Mouse (Mus musculus) heart, postnatal 25 days (tissue): ENCODE data around the gene Rhoh. TPM values are rescaled to one million over a fixed set of nuclear protein-coding genes. Genes with fewer than 3 reads are reported as not detected.
A peak's percentile ranks its signal among the peaks of the same experiment; 100 is the strongest.

Experiments
- DNase-seq: peaks from one replicate; pipeline ENCODE4 v3.0.0; 2022; ENCODE audit warnings: low spot score
- intact Hi-C: fragments of 180-260 bp; cut with DNase I; formaldehyde crosslinking; loops from one replicate; pipeline ENCODE4 v1.15.1; 2025
- total RNA-seq, 2 experiments: library from RNA; stranded (reverse); gene quantifications; 2 replicates each; pipeline ENCODE4 v1.2.3; 2021

Rhoh gene
- total RNA-seq, 2 experiments from 2014 or later: 0.42 to 0.87 TPM

DNA sequence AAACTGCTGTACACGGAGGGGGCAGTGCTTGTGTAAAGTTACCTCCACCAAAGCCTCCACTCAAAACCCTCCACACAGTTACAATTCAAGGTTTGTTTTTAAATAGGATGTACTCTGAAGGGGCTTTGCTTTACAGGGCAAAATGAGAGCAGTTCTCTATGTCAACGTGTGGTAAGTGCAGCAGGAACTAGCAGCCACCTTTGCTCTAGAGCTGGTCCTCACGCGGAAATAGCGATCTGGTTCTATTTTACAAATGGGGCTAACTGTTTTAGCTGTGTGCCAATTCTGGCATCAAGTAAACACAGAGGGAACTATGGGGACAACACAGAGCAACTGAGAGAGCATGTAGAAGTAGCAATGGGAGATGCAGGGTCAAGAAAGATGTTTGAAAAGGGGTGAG is 27.1 kb downstream of the Rhoh start:
- intact Hi-C loops: no loop called here
- no peak for DNase-seq

DNA sequence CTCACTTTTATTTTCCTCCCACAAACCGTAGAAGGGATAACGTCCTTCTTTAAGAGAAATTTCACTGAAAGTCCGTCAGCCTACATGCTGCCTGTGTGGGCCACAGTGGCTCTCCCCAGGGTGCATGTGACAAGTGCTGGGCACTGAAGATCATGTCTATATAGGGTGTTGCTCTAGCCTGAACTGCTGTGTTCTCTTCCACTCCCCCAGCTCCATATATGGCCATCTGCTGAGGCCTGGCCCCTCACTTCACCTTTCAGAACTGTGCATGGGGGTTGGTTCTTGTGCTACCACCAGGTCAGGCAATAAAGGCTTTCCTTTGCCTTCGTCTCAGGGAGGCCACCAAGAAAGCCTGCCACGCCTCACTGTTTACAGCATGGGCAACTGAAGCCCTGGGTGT is 28.0 kb downstream of the Rhoh start:
- no peak for DNase-seq

DNA sequence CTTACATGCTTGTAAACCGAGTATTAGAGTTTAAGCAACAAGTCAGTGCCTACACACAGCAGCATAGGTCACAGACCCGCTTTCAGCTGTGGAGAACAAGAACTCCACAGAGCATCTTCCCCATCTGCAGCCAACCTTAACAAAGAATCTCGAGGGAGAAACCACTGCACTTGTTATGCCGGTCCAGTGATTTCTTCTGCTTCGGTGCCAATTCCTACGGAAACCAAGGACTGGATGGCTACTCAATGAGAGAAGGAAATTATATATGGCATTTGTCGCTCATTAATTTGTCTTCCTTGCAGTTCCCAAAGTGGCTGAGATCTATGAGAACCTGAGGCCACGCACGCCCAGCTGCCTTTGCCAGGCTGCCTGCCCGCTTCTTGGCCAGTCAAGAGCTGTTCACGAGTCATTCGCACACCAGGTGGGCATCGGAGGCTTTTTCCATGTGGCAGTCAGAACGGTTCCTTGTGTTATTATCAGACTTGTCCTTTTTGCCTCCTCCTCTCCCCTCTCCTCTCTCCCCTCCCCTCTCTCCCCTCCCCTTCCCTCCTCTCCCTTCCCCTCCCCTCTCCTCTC is 30.3 kb downstream of the Rhoh start:
- DNase-seq: no peak
- intact Hi-C loops: no loop called here

More for the DNA sequence above, 28.0 kb downstream of the Rhoh start:
- intact Hi-C loops: no loop called here

DNA sequence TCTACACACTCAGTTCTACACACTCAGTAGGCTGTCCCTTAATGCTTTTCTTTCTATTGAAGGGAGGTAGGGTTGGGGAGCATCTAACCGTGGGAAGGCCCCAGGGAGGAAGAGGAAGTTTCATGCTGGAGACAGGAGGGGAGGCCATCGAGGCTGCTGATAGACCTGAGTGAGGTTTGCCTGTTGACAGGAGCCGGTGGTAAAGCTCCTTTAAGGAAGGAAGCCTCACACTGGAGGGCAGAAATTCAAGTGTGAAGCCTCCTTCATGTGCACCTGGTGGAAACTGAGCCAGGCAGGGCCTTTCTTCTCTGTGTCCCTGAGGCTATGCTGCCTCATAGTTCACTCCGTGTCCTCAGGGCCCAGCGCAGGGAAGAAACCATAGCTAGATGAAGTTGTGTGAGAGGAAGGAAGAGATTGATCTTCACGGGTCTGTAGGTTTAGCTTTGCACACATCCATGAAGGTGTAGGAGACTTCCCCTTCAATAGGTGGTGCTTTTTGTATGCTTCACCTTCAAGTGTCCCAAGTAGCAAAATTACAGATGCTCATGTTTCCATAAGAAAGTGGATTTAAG is 34.2 kb downstream of the Rhoh start:
- intact Hi-C loops: no loop called here
- DNase-seq: no peak

DNA sequence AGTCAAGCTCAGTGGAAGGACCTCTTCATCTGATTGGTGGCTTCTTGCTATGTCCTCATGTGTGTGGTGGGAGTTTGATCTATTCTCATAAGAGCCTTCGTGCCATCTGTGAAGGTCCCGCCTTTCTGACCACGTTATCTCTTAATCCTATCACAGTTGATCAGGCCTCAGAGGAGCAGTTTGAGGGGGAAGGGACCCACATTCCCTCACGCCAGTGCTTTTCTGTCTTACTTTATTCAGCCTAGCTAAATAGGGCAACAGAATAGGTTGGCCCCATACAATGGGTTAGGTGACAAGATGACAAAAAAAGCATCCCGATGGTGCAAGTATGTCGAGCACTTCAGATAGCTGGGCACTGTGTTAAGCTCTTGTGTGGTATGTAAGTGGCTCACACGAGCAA is 34.8 kb downstream of the Rhoh start:
- no peak for DNase-seq
- intact Hi-C loops: no loop called here

DNA sequence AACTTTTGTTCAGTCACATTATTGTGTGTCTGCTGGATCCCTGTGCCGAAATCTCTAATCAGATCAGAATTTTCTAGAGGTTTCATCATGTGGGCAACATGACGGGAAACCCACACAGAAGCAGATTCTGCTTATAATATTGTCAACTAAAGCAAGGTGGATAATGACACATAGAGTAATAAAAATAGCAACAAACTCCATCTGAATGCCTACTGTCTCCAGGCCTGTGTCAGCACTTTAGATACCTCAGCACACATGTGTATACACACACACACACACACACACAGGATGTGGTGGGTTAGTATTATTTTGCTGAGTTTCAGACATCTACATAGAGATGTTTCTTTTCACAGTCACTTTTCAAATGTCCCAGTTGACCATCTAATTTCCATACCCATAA is 36.7 kb downstream of the Rhoh start:
- no peak for DNase-seq
- intact Hi-C loops: no loop called here

DNA sequence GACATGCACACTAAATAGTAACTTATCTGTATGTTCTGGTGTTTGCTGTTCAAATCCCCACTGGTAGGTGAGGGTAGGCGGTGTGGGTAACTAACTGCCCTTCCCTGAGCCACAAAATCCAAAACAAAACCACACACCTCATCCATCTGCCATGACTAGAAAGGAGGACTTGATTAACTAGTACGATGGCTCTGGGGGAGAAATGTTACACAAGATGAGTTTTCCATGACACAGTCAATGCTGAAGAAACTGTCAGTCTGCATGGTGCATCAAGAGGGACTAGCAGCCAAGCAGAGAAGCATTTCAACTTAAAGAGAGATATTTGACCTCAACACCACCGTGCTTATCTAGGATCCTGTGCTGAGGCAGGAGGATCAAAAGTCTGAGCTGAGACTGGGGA is 37.7 kb downstream of the Rhoh start:
- intact Hi-C loops: no loop called here
- DNase-seq: no peak

DNA sequence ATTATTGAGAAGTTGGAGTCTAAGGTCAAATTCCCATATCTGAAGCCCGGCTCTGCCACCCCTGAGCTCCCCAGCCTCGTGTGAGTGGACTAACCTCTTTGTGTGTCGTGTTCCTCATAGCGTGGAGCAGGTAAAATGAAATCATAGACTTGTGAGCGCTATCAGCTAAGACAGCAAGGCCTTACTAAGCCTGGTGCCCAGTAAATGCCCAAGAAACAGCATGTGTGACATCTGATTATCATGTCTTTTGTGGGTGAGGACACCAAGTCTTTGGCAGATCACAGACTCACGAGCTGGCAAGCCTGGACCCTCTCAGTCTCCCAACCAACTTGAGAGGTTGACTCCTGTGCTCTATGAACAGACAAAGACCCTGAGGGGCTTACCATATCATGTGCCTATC is 39.1 kb downstream of the Rhoh start:
- no peak for DNase-seq
- intact Hi-C loops: no loop called here

DNA sequence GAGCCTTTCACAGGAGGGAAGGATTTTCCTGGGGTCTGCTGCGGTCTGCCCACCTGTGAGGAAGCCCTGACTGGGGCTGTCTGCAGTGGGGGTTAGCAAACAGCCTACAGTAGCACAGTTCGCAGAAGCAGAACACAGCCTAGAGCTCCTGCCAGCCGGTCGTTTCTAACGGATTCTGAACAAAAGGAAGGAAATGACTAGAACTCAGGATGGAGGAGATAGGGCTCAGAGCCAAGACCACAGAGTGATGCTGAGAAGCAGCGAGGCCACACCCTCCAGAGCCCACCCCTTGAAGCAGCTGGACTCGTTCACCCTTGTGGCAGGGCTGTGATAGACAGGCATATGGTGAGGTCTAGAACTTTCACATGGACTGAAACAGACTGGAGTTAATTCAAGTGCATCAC is 39.9 kb downstream of the Rhoh start:
- intact Hi-C loops: no loop called here
- DNase-seq: peak; percentile 13

DNA sequence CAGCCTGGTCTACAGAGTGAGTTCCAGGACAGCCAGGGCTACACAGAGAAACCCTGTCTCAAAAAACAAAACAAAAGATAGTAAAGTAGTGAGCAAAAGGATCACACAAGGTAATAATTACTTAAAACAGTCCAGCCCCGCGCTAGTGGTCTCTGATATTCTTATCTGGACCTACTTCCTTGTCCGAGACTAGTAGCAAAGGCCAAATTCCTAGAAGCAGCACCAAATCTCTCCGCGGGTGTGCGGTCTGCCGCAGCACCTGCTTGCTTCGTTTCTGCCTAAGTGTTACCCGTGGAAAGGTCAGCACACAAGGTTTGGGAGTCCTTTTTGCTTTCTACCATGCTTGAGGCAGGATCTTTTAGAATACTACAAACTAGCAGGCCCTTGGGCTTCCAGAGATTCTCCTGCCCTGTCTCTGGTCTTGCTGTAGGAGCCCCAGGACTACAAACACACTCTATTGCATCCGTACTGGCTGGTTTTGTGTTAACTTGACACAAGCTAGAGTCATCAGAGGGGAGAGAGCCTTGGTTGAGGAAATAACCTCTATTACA is 40.9 kb downstream of the Rhoh start:
- intact Hi-C loops: no loop called here
- DNase-seq: no peak

DNA sequence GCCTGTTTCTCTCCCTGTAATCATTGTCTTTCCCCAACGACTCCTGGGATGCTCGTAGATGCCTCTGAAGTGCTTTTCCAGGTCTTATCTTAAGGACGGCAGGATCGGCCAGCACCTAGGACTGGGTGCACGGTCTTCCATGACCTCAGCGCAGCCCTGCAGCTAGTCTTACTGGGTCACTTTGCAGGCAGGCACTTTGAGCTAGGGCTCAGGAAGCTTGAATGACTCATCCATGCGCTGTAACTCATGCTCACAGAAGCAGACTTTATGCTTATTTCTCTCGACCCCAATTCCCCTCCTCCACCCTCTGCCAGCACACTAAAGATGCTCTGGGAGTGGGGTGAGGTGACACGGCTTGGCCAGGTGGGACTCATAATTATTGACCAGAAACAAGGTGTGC is 41.8 kb downstream of the Rhoh start:
- DNase-seq: no peak
- intact Hi-C loops: no loop called here

DNA sequence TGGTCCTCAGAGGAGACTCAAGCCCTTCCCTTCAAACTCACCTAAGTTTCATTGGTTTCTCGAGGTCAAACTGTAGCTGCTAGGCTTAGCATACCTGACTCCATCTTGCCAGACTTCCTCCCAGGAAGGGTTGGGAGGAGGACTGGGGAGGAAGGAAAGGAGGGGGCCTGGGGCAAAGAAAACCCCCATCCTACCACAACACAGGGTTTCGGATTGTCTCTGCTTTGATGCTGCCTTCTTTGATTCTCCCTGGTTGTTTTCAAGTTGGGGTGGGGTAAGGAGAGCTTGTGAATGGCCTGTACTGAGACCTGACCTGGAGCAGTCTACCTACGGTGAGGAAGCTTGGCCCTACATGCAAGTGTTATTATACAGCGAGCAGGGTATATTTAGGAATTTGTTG is 43.5 kb downstream of the Rhoh start:
- DNase-seq: no peak
- intact Hi-C loops: no loop called here

DNA sequence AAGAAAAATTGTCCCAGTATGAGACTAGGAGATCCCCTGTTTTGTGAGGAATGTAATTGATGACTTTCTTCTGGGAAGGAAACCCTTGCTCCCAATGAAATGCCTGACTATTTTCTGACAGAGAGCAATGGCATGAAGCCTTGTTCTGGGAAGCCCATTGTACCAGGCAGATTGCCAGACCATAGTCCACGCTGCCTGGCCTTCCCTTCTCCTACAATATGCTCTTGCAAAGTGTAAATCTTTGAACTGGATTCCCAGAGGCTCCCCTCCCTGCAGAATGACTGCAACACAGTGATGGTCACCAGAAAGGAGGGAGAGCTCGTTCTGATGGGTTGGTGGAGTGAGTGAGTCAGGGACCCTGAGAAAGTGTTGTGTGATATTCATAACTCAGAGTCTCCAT is 47.7 kb downstream of the Rhoh start:
- DNase-seq: no peak
- intact Hi-C loops: no loop called here

DNA sequence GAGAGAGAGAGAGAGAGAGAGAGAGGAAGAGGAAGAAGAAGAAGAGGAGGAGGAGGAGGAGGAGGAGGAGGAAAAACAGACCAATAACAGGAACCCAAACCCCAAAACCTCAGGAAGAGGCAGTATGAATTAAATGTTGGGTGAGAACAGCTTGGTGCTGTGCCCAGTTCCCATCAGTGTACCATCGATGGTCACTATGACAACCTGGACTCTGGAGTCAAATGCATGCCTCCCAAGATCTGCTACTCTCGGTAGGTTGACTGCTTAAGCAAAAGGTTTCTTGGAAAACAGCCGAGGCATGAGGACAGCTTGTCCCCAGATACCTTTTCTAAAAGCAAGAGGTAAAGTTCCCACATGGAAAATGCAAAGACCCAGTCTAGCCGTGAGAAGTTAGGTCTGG is 48.3 kb downstream of the Rhoh start:
- intact Hi-C loops: no loop called here
- DNase-seq: no peak

DNA sequence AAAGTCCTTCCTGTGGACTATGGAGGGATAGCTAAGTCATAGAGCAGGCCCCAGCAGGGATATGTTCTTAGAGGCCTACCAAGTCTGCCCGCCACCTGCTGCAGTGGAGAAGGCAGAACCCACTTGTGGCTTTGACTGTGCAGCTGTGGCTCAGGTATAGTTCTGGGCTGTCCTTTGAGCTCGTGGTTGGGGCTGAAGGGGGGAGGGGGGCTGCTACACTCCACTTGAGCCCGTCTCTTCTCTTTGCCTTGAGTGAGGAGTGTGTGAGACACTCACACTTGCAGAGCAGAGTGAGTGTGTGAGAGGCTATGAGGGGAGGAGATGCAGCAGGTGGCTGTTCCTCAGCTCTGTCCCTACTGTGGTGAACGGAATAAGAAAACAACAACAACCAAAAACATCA is 49.4 kb downstream of the Rhoh start:
- DNase-seq: no peak

DNA sequence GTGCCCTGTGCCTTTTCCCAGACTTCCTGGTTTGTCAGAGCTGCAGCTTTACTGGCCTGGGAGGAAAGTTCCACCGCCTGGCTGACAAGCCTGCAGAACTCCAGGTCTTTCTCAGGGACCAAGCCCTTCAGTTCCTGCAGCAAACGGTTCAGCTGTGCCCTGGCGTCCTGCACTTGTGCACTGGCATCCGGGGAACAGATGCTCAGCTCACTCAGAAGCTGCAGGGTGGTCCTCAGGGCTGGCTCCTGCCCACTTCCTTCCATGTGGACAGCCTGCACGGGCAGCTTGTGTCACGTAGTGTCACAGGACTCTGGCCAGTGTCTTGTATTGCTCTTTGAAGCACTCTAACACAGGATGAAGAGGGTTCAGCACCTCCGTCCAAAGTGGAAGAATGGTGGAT is 50.7 kb downstream of the Rhoh start:
- intact Hi-C loops: no loop called here
- DNase-seq: no peak

More for the DNA sequence above, 49.4 kb downstream of the Rhoh start:
- intact Hi-C loops: no loop called here

DNA sequence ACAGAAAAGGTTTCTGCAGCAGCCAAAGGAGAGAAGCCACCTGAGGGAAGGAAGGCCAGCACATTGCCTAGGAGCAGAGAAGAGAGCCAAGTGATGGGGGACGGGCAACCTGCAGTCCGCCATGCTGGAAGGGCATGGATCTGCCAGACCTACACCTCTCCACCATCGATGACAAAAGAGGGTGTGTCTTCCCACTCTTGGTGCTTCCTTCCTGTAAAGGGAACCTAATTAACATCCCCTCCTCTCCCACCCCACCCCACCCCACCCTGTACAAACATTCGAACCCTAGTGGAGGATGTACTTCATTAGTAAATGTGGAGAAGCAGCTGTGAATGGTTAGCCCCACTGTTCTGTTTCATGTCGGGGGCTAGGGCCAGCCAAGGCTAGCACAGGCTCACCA is 51.2 kb downstream of the Rhoh start:
- DNase-seq: no peak
- intact Hi-C loops: no loop called here

DNA sequence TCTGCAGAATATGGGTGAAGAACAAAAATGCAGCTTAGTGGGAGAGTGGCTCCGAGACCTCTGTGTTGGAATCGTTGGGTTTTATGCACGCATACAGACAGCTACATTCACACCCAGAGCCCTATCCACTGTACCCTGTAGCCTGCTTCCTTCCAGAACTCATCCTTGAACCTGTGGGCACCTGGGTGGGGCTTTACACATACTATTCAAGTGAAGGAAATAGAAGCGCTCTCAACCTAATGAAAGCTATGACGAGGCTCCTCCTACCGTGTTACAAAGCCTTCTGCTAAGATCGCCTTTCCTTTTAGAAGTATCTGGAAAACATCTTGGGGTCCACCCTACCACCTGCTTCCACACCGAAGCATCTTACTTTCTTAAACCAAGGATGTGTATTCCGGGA is 52.1 kb downstream of the Rhoh start:
- DNase-seq: no peak
- intact Hi-C loops: no loop called here

DNA sequence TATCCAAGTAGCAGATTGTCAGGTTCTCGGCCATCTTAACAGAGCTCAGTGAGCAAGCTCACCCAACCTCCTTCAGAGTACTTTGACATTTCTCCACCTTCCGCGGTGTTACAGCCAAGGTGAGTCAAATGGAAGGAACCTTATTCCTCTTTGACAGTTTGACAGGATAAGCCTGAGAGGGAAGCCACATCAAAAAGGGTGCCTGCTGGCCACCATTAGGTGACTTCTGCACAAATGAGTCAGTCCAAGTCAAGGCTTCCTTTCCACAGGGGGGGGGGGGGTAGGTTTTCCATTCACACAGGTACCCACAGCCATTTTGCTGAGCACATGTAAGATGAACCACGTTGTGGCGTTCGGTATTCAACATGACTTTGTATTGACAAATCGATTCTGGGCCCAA is 53.3 kb downstream of the Rhoh start:
- intact Hi-C loops: no loop called here
- DNase-seq: no peak

DNA sequence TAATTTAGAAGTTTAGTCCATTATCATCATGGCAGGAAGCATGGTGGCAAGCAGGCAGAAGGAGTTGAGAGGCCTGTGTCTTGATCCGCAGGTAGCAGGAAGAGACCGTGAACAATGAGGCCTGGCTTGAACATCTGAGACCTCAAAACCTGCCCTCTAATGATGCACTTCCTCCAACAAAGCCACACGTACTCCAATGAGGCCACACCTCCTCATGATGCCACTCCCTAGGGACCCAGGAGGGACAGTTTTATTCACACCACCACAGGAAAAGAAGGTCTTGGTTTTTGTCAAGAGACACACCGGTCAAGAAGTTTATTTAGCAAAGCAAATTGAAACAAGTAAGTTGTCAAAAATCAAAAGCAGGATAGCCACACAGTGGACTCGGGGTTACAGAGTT is 55.9 kb downstream of the Rhoh start:
- intact Hi-C loops: no loop called here
- no peak for DNase-seq

DNA sequence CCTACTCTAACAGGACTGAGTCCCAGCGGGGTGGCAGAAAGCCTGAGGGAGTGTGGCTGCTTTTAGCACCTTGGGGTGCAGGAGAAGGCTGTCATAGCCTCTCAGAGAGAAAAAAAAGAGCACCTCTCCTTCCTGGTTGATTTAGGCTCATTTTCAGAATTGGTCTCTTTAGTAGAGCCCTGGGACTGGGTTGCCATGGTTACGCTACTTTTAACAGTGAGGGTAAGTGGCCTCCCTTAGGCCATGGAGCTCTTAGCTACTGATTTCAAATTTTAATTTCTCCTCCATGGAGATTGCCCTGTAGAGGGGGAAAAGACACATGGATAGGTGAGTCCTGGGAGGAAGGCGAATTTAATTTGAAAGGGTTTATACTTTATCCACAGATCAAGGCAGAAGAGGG is 57.6 kb downstream of the Rhoh start:
- intact Hi-C loops: no loop called here
- no peak for DNase-seq

DNA sequence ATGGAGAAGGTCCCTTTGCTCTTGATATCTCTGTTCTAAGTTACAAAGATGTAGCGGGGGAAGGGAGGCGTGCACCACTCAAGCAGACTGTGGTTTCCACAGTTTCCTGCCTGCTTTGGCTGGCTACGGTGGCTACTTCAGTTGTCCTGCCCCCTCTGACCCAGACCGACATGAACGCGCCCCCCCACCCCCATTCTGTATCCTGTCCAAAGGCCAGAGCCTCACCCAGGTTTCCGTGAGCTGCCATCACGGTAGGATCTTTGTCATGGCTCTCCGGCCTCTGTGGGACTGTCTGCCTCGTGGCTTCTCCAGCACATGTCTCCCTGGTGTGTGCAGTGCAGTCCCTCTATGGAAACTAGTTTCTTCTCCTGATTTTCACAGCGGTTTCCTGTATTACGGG is 58.3 kb downstream of the Rhoh start:
- DNase-seq: no peak
- intact Hi-C loops: no loop called here
